Comparison of ENCODE assay signal across 13 mouse cellular contexts in genomic region chr5:53976497-53976896, GRCm38 (mm10).
"Had no signal": no experiment of that assay in that cellular context is flagged by ENCODE, and none has a peak within 500 bp of the region (broad histone marks: within the 10 kb centered on the region; RNA-seq: fewer than 3 reads in every experiment).

No protein-coding gene starts in this region.

- DNase-seq: kidney, adult 18-20 months; kidney, postnatal 10 days; kidney, postnatal 4 days; left cerebral cortex, postnatal 4 days; lung, adult 18-20 months; lung, postnatal 36 days; retina, postnatal 1 day; right cerebral cortex, postnatal 25 days; thymus, postnatal 36 days had no signal

- ATAC-seq: midbrain, embryonic 13.5 days had no signal

- H3K4me2 ChIP-seq: limb, embryonic 13.5 days; midbrain, embryonic 13.5 days; neural tube, embryonic 12.5 days had no signal

- H3K36me3 ChIP-seq: limb, embryonic 13.5 days; midbrain, embryonic 13.5 days; neural tube, embryonic 12.5 days had no signal

- H3K4me3 ChIP-seq: limb, embryonic 13.5 days; midbrain, embryonic 13.5 days; neural tube, embryonic 12.5 days had no signal

- H3K27me3 ChIP-seq: limb, embryonic 13.5 days; midbrain, embryonic 13.5 days; neural tube, embryonic 12.5 days had no signal

- H3K4me1 ChIP-seq: limb, embryonic 13.5 days; midbrain, embryonic 13.5 days; neural tube, embryonic 12.5 days had no signal

- H3K9me3 ChIP-seq: limb, embryonic 13.5 days; midbrain, embryonic 13.5 days; neural tube, embryonic 12.5 days had no signal

- H3K27ac ChIP-seq: limb, embryonic 13.5 days; liver, embryonic 14.5 days; midbrain, embryonic 13.5 days; neural tube, embryonic 12.5 days had no signal

- H3K9ac ChIP-seq: limb, embryonic 13.5 days; liver, embryonic 14.5 days; midbrain, embryonic 13.5 days; neural tube, embryonic 12.5 days had no signal
